8 mouse cellular contexts compared by ENCODE assay signal in genomic region chr9:23250026-23250425, GRCm38 (mm10). TPM values are rescaled to one million over a fixed set of nuclear protein-coding genes. Genes with fewer than 3 reads are reported as not detected.
DNase-seq lines count a peak whose midpoint lies in the region; ATAC-seq and TF ChIP-seq lines count a peak whose summit lies in the region.

No protein-coding gene starts in this region.

- DNase-seq in B cell, adult 2 months, result peak; percentile 56 to 62
- peak; percentile 86 for DNase-seq in kidney, postnatal 14 days
- DNase-seq in liver, postnatal 0 days, result peak; percentile 77
- DNase-seq in thymus, adult 18-20 months, result peak; percentile 11 to 17

- H3K27ac ChIP-seq in bone marrow macrophage, adult 2 months (ENCODE audit: insufficient read depth, low read depth, low read length), result no peak overlapping the region
- H3K27ac ChIP-seq in embryonic facial prominence, embryonic 15.5 days (replicated peaks), result no peak overlapping the region
- no peak overlapping the region for H3K27ac ChIP-seq in heart, embryonic 12.5 days (ENCODE audit: poor library complexity, severe bottlenecking)
- H3K27ac ChIP-seq in liver, postnatal 0 days (ENCODE audit: low read depth), result no peak overlapping the region
- H3K27ac ChIP-seq in neural tube, embryonic 15.5 days (replicated peaks), result no peak overlapping the region

- H3K9ac ChIP-seq in embryonic facial prominence, embryonic 15.5 days, result no peak overlapping the region
- no peak overlapping the region for H3K9ac ChIP-seq in heart, embryonic 12.5 days
- no peak overlapping the region for H3K9ac ChIP-seq in liver, postnatal 0 days (replicated peaks)
- no peak overlapping the region for H3K9ac ChIP-seq in neural tube, embryonic 15.5 days (replicated peaks)

- ATAC-seq in embryonic facial prominence, embryonic 15.5 days (ENCODE audit: insufficient number of reproducible peaks, low FRiP score, low TSS enrichment, low read depth), result 0 out of 2 replicates have a peak, but pooled peaks have one; percentile 60
- 0 out of 2 replicates have a peak, but pooled peaks have one; percentile 51 for ATAC-seq in heart, embryonic 12.5 days (ENCODE audit: insufficient number of reproducible peaks, low FRiP score)
- no peak for ATAC-seq in liver, postnatal 0 days
- peak; percentile 58; the same call in 1 of the 2 replicates for ATAC-seq in neural tube, embryonic 15.5 days (ENCODE audit: low FRiP score)

- no peaks in the 10 kb centered on the region for H3K4me1 ChIP-seq in bone marrow macrophage, adult 2 months (ENCODE audit: control insufficient read depth, insufficient read depth, low read length)
- H3K4me1 ChIP-seq in embryonic facial prominence, embryonic 15.5 days, result peaks cover 13% of the 10 kb centered on the region
- peaks cover 15% of the 10 kb centered on the region for H3K4me1 ChIP-seq in heart, embryonic 12.5 days (replicated peaks)
- H3K4me1 ChIP-seq in liver, postnatal 0 days (ENCODE audit: insufficient read depth), result no peaks in the 10 kb centered on the region
- H3K4me1 ChIP-seq in neural tube, embryonic 15.5 days, result peaks cover 15% of the 10 kb centered on the region

- H3K27me3 ChIP-seq in embryonic facial prominence, embryonic 15.5 days, result peaks cover 4% of the 10 kb centered on the region; the same call in 1 of the 2 replicates
- H3K27me3 ChIP-seq in heart, embryonic 12.5 days (replicated peaks), result no peaks in the 10 kb centered on the region
- no peaks in the 10 kb centered on the region for H3K27me3 ChIP-seq in liver, postnatal 0 days (ENCODE audit: insufficient read depth, low read length)
- H3K27me3 ChIP-seq in neural tube, embryonic 15.5 days (replicated peaks), result no peaks in the 10 kb centered on the region

- no peak overlapping the region for H3K4me2 ChIP-seq in embryonic facial prominence, embryonic 15.5 days (replicated peaks)
- no peak overlapping the region for H3K4me2 ChIP-seq in heart, embryonic 12.5 days
- H3K4me2 ChIP-seq in liver, postnatal 0 days (ENCODE audit: low read depth, low read length), result no peak overlapping the region
- no peak overlapping the region for H3K4me2 ChIP-seq in neural tube, embryonic 15.5 days

- 6% methylated on average over 5 of the region's 5 CpGs for WGBS in embryonic facial prominence, embryonic 15.5 days
- WGBS in heart, embryonic 12.5 days, result 9% methylated on average over 5 of the region's 5 CpGs
- WGBS in liver, postnatal 0 days (ENCODE audit: insufficient replicate concordance), result 6% methylated on average over 5 of the region's 5 CpGs
- WGBS in neural tube, embryonic 15.5 days, result 6% methylated on average over 5 of the region's 5 CpGs

- no peak for TF ChIP-seq EP300 in liver, postnatal 0 days (IDR thresholded peaks at IDR 0.05; ENCODE audit: low read depth)

- peak; percentile 59 for TF ChIP-seq CTCF in bone marrow macrophage, adult 2 months (IDR thresholded peaks at IDR 0.05; ENCODE audit: low read depth, low read length)
- TF ChIP-seq CTCF in liver, postnatal 0 days (IDR thresholded peaks at IDR 0.05; ENCODE audit: low read depth), result peak; percentile 90

- no peak for TF ChIP-seq POLR2A in bone marrow macrophage, adult 2 months (IDR thresholded peaks at IDR 0.05; ENCODE audit: borderline replicate concordance, low read depth, low read length)

- H3K9me3 ChIP-seq in embryonic facial prominence, embryonic 15.5 days (replicated peaks), result no peaks in the 10 kb centered on the region
- no peaks in the 10 kb centered on the region for H3K9me3 ChIP-seq in heart, embryonic 12.5 days (replicated peaks)
- no peaks in the 10 kb centered on the region for H3K9me3 ChIP-seq in liver, postnatal 0 days (ENCODE audit: low read length)
- no peaks in the 10 kb centered on the region for H3K9me3 ChIP-seq in neural tube, embryonic 15.5 days (replicated peaks)

- H3K36me3 ChIP-seq in embryonic facial prominence, embryonic 15.5 days, result no peaks in the 10 kb centered on the region
- no peaks in the 10 kb centered on the region for H3K36me3 ChIP-seq in heart, embryonic 12.5 days
- H3K36me3 ChIP-seq in liver, postnatal 0 days (replicated peaks; ENCODE audit: insufficient read depth, low read length), result no peaks in the 10 kb centered on the region
- H3K36me3 ChIP-seq in neural tube, embryonic 15.5 days, result no peaks in the 10 kb centered on the region

- no peak overlapping the region for H3K4me3 ChIP-seq in bone marrow macrophage, adult 2 months (ENCODE audit: insufficient read depth, low read length)
- H3K4me3 ChIP-seq in embryonic facial prominence, embryonic 15.5 days (replicated peaks), result no peak overlapping the region
- no peak overlapping the region for H3K4me3 ChIP-seq in heart, embryonic 12.5 days
- no peak overlapping the region for H3K4me3 ChIP-seq in liver, postnatal 0 days (ENCODE audit: low read depth, low read length)
- no peak overlapping the region for H3K4me3 ChIP-seq in neural tube, embryonic 15.5 days (replicated peaks)

RNA-seq across cellular contexts. Expression of gene Bmper, which starts 27.1 kb away (rescaled TPM):
- not detected in 2 replicates for polyA plus RNA-seq in bone marrow macrophage, adult 2 months (2012; ENCODE audit: insufficient read depth, insufficient read length, missing spikeins)
- polyA plus RNA-seq in embryonic facial prominence, embryonic 15.5 days (2015; fragmentation: Nextera tagmentation; extraction: Ambion mirVana), result 10.3 and 11.1 TPM in 2 replicates
- 12.3 and 12.4 TPM in 2 replicates for polyA plus RNA-seq in heart, embryonic 12.5 days (2016; fragmentation: Nextera tagmentation; extraction: Ambion mirVana)
- polyA plus RNA-seq in liver, postnatal 0 days (2015; fragmentation: Nextera tagmentation; extraction: Ambion mirVana), result 0.60 and 0.72 TPM in 2 replicates
- 10.7 and 12.3 TPM in 2 replicates for polyA plus RNA-seq in neural tube, embryonic 15.5 days (2015; fragmentation: Nextera tagmentation; extraction: Ambion mirVana)

Comparison
In these comparisons a context has a peak if more than half of its experiments do, and no peak if none do; other contexts are left out.
1. DNase-seq: peak in every context shown above with its lines; median percentile 86 in kidney, postnatal 14 days; 77 in liver, postnatal 0 days; 59 in B cell, adult 2 months; 14 in thymus, adult 18-20 months.